Mouse (Mus musculus): Measurements from ENCODE around the gene Vwa8.

Gene Vwa8

GRCm38 (mm10) chr14:79235157-79235556, 386.3 kb downstream of the Vwa8 start:
- no peak for DNase-seq

- no peak for DNase-seq
Measured at GRCm38 (mm10) chr14:79236261-79236660, 387.4 kb downstream of the Vwa8 start.

- DNase-seq, result no peak
Measured at GRCm38 (mm10) chr14:79239402-79239801, 390.6 kb downstream of the Vwa8 start.

- DNase-seq, result no peak
Measured at GRCm38 (mm10) chr14:79241057-79241570, 392.3 kb downstream of the Vwa8 start.

- no peak for DNase-seq
Measured at GRCm38 (mm10) chr14:79241656-79242385, 393.0 kb downstream of the Vwa8 start.

- DNase-seq, result no peak
Measured at GRCm38 (mm10) chr14:79242386-79242720, 393.5 kb downstream of the Vwa8 start.

GRCm38 (mm10) chr14:79243038-79243883, 394.4 kb downstream of the Vwa8 start:
- DNase-seq, result no peak

- DNase-seq, result no peak
Measured at GRCm38 (mm10) chr14:79244571-79244970, 395.7 kb downstream of the Vwa8 start.

GRCm38 (mm10) chr14:79251727-79252285, 403.0 kb downstream of the Vwa8 start:
- no peak for DNase-seq

All from kidney, postnatal 25 days (tissue).